Mouse (Mus musculus): ENCODE measurements at regions not wholly inside any gene's neighbourhood (a gene's known extent, or its start where the extent isn't known, plus 50 kb on each side); places are given as distances from the start of the nearest gene placed in this dataset.

GRCm38 (mm10) chr13:47862896-47863295, 398.1 kb upstream of the Id4 start:
- no peak for DNase-seq (ENCODE audit: low spot score)

- DNase-seq (ENCODE audit: low spot score) = no peak
These were observed 392.4 kb upstream of the Id4 start for GRCm38 (mm10) chr13:47868656-47869055.

DNA sequence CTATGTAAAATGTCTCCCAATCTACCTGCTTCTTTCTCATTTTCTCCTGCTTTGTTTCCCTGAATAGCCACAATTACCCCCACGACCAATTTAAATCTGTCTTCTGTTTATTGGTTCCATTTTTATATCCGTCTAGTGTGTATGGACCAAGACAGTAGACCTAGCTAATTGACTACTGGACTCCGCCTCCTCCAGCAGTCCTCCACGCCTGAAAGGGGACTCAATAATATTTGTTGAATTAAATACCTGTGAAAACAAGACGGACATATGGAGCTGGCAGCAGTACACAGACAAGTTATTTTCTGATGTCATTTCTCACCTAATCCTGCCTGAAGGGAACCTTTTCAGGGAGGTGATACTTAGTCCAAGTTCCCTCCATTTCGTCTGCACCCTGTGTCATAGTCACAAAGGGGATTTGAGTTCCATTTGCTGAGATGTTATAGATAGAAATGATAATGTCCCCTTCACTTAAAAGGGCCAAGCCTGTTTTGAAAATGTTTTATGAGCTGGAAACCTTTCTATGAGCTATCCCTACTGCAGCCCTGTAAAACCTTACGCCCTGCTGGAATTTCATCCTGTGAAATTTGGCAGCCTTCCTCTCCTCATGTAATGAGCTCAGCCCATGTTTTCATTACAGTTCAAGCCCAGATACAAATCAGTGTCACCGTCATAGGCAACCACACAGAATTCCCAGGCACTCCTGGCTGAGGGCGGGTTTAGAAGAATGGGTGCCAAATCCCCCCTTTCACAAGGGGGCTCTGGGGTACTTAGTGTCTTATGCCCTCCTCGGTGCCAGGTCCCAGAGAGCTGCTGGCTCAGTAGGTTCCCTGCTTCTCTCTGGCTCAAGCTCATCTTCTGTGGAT, 391.1 kb upstream of the Id4 start:
- DNase-seq (ENCODE audit: low spot score) = no peak

DNA sequence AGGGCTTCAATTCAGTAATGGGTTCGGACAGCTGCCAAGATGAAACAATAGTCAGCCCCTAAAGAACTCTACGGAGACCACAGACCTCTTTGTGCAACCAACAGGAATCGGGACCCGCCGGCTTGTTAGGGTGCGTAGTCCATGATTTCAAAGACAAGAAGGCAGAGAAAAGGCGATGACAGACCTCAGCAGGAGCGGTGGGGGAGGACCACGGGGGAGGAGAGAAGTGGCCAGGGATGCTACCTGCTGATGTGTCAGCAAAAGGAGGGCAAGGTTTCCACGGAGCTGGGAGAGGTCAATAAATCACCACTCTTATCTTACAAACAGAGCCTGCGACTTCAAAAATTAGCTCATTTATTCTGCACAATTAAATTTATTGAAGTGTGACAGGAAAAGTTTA, 388.4 kb upstream of the Id4 start:
- DNase-seq (ENCODE audit: low spot score) = peak; percentile 39

GRCm38 (mm10) chr13:47892569-47892968, 368.5 kb upstream of the Id4 start:
- no peak for DNase-seq (ENCODE audit: low spot score)

- DNase-seq (ENCODE audit: low spot score) = no peak
These were observed 366.7 kb upstream of the Id4 start for GRCm38 (mm10) chr13:47894331-47894730.

- DNase-seq (ENCODE audit: low spot score) = no peak
These were observed 365.8 kb upstream of the Id4 start for GRCm38 (mm10) chr13:47895256-47895655.

DNA sequence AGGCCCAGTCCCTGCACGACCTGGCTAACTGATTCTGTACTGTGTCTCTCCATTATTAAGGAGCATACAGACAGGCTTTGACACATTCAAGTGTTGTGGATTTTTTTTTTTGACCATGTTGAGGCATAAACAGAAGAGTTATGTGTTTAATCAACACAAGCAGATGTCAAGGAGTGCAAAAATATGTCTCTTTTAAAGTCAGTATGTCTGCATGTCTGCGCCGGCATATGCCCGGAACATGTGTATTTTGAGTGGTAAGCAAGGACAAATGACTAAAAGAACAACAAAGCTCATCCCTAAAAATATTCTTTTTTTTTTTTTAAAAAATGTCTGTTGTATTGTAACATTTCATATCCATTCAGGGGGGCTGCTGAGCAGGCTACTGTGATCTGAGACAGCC, 364.4 kb upstream of the Id4 start:
- DNase-seq (ENCODE audit: low spot score) = no peak

DNA sequence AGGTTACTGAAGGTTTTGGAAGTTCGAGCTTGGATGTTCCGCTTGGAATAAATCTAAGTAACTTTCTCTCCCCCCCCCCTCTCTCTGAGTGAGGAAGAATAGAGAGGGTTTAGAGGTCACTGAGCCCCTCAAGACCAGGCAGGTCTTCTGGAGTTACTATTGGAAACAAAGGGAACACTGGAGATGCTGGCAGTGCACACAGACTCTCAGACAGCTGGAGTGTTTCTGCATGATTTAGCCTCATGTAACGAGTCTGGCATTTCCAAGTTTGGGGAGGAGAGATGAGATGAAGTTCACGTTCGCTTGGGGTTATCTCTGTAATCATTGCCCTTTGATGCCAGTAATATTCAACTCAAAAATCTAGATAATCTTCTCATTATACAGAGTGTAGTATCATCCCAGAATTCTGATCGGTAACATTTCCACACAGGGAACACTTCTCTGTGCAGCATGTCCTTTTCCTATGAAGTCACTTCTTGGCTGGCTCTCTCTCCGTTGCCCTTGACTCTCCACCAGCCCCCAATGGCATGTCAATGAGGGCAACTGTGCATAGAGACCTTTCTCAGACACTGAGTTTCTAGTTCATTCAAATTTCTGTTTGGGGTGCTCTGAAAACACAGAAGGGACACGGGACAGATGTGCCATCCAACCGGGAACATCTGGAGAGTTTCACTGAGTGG, 351.0 kb upstream of the Id4 start:
- DNase-seq (ENCODE audit: low spot score) = no peak

- no peak for DNase-seq (ENCODE audit: low spot score)
These were observed 350.5 kb upstream of the Id4 start for GRCm38 (mm10) chr13:47910531-47910910.

DNA sequence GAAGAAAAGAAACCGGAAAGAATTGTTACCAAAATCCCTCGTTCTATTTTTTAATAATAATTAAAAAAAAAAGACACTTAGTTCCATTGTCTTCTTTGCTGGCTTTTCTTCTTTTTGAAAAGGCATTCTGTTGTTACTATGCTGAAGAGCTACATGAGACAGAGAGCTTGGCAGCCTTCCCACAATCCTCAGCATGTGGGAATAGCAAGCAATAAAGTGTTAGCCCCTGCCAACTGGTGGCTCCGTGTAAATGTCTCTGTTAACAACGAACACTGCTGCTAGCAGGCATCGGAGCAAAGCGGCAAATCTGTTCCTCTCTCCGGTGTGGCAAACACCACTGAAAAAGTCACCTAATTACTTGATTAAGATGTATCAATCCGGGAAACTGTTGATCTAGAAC, 344.6 kb upstream of the Id4 start:
- DNase-seq (ENCODE audit: low spot score) = no peak

- no peak for DNase-seq (ENCODE audit: low spot score)
These were observed 343.7 kb upstream of the Id4 start for GRCm38 (mm10) chr13:47917370-47917769.

DNA sequence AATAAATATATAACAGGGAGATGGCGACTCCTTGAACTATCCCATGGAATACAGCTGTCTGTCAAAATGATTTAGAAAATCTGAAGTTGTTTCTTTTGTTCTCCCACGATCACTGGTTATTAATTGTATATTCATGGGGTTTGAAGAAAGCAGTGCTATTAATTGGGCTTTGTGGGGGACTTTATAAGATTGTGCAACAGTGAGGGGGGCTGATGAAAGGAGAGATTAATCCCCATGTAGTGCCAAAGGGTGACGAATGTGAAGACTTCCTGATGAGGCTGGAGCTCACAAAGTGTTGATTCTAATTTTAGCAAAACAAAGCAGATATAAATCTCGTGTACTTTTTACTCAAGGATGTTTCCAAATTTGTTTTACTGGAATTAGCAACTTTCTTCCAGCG, 340.0 kb upstream of the Id4 start:
- DNase-seq (ENCODE audit: low spot score) = peak; percentile 54

DNA sequence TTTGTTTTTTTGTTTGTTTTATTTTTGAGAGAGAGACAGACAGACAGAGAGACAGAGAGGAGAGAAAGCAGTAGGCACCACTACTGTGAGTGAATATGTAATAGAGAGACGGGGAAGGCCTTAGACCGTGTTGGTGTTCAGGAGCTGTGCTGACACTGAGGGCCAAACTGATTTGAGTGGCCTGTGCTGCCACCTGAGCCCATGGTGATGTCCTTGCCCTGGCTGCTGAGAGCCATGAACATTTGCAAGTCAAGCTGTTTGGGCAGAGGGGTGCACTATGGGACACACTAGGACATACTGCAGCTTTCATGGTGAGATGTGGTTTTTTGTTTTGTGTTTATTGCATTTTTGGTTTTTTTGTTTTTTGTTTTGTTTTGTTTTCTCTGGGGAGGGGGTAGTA, 320.3 kb upstream of the Id4 start:
- no peak for DNase-seq (ENCODE audit: low spot score)

DNA sequence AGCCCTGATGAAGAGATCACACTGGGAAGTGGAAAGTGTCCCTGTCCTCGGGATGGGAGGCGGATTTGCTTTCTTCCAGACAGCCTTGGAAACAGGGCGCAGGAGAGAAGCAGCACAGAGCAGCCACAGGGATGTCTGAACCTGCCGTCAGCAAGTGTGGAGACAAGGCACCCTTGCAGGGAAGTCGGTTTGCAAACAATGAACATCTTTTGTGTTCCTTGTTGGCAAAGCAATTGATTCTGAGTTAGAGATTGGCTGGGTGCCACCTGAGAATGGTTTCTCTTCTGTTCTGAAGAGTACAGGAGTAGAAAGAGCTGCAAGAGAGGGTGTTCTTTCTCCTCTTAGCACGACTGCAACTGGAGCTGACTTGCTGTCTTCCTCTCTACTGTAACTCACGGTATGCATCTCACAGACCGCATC, 318.6 kb upstream of the Id4 start:
- DNase-seq (ENCODE audit: low spot score) = peak; percentile 45

DNA sequence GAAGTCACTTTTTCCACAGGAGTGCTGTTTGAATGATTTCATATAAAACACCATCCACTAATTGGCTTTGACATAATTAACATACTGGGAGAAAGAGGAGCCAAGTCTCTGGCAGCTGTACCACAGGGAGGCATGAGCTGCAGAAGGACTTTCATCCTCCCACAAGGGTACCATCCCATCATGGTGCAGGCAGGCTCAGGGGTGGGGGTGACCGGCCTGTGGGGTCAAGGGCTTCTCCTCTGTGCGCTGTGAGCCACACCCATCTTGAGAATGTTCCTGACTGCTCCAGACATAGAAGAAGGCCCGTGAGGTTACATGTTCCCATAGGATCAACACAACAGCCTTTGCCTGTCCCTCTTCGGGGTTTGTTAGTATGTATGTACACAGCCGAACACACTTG, 317.4 kb upstream of the Id4 start:
- DNase-seq (ENCODE audit: low spot score) = no peak

GRCm38 (mm10) chr13:47948098-47948865, 312.7 kb upstream of the Id4 start:
- no peak for DNase-seq (ENCODE audit: low spot score)

DNA sequence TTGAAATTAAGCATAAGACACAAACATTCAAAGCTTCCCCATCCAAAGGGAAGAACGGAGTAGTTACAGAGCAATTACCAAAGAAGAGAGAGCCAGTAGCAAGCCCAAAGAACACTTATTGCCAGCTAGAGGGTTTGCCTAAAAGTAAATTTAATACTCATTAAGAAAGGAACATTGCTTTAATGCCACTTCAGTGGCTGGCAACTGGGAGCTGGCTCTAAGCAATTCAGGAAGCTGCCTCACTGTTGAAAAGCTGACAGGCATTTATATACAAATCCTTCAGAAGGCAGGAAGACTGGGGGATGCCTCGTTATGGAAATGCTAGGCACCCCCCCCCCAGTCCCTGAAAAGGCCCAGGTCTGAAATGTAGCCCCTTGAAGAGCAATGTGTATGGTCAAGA, 310.6 kb upstream of the Id4 start:
- no peak for DNase-seq (ENCODE audit: low spot score)

- no peak for DNase-seq (ENCODE audit: low spot score)
These were observed 310.0 kb upstream of the Id4 start for GRCm38 (mm10) chr13:47951043-47951442.

DNA sequence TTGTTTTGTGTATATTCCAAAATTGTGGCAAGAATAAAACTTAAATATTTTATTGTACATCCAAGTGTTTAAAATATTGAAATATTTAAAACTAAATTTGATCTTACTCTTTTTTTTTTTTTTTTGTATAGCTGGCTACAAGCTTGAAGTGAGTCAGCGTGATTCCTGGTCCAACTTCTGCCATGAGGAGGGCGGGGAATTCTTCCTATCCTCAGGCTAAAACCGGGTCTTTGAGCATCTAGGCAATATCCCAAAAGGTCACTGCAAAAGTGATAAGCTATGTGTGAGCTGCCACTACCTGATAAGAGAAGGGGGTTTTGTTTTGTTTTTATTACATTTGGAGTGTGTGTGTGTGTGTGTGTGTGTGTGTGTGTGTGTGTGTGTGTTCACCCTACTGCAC, 308.1 kb upstream of the Id4 start:
- DNase-seq (ENCODE audit: low spot score) = no peak

DNA sequence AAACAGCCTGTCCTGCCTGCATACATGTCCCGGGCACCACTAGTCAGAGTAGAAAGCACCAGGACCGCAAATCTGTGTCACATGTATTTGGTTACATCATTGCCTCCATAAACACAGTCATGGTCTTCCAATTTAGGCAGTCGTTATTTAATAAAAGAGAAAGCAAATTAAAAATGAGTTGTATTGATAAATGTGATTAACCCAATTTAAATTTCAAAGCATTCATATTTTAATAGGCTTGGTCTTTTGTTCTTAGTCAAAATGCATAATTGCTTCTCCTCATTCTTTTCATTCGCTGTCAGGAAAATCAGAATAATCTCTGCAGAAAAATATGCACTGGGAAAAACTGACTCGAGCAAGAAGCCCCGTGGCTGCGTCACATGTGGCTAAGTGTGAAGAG, 307.3 kb upstream of the Id4 start:
- DNase-seq (ENCODE audit: low spot score) = peak; percentile 9

DNA sequence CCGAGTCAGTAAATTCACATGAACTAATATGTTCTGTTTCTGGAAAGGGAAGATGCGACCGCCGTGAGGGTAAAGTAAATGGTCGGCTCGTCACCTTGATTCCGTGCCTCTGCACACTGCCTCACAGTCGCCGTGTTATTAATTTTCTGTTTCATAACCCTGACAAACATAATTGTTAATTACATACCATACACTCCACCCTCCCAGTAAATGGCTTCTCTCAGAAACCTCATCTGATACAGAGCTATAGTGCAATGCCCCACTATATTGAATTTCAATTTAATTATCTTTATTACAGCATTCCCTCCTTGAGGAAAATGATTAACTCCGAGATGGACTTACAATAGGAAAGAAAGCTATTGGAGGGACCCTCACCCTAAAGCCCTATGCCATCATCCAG, 305.5 kb upstream of the Id4 start:
- no peak for DNase-seq (ENCODE audit: low spot score)

DNA sequence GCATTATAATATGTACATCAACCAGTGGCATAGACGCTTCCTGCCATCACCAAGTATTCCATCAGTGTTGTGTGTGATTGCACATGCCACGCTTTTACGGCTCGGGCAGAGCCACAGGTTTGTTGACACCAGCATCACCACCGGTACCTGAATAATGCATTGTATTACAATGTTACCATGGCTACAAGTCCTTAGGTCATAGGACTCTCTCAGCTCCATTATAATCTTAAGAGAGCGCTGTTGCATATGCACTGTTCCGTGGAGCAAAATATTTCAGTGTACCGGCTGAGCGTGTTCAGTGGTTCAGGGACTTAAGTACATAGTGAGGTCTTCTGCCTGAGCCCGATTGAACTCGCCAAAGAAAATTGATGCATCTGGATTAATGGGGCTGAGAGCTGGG, 303.4 kb upstream of the Id4 start:
- DNase-seq (ENCODE audit: low spot score) = no peak

All from retina, embryonic 14.5 days (tissue).